Comparison of ENCODE assay signal across 8 mouse cellular contexts in the genomic region with DNA sequence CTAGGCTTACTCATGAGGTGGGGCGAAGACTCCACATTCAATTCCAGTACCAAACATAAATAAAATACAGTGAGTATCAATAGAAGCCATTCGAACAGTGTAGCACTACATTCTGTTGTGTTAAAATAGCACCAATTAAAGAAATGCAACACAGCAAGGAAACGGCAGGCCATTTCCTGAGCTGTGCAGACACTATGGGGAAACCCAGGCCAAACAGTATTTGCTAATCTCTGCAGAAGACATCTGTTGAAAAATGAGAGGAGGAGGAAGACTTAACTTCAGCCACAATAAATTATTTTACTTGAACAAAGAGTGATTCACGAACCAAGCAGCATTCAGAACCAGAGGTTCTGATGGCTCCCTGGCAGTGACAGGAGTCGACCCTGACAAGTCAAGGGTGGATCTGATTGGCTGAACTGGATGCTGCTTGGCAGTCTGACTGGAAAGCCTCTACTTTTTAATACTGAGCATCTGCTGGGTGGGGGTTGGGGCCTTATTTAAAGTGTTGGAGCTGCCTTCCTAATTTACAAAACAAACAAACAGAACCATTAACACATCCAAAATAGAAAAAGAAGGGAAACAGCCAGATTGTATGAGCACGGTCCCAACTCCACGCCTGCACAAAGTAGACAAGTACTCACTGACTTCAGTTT.
DNase-seq lines count a peak whose midpoint lies in the region; ATAC-seq and TF ChIP-seq lines count a peak whose summit lies in the region.

No protein-coding gene starts in this region.

- WGBS in hindbrain, embryonic 13.5 days: 61% methylated on average over 7 of the region's 7 CpGs
- WGBS in hindbrain, embryonic 11.5 days: 67% methylated on average over 7 of the region's 7 CpGs
- 33% methylated on average over 7 of the region's 7 CpGs for WGBS in bone marrow, adult 2 months

- TF ChIP-seq CTCF in bone marrow, adult 2 months (IDR thresholded peaks at IDR 0.05; ENCODE audit: control insufficient read depth, insufficient read depth, low read length): no peak

- no peaks in the 10 kb centered on the region for H3K9me3 ChIP-seq in hindbrain, embryonic 13.5 days
- H3K9me3 ChIP-seq in hindbrain, embryonic 11.5 days (ENCODE audit: control insufficient read depth, low read length): no peaks in the 10 kb centered on the region

- no peak for DNase-seq in hindbrain, embryonic 11.5 days (ENCODE audit: low spot score)
- DNase-seq in CD4-positive, CD25-positive, alpha-beta regulatory T cell, adult 2 months (ENCODE audit: low read depth, low spot score): peak; percentile 35
- DNase-seq in kidney, postnatal 4 days: peak; percentile 58 to 65
- no peak for DNase-seq in ovary, postnatal 14 days (ENCODE audit: low spot score)
- no peak for DNase-seq in ovary, postnatal 10 days (ENCODE audit: low spot score)
- no peak for DNase-seq in MN1 (ENCODE audit: low spot score)

- 0 out of 2 replicates have a peak overlapping the region, but pooled peaks have one; percentile 2 for H3K27ac ChIP-seq in hindbrain, embryonic 13.5 days
- no peak overlapping the region for H3K27ac ChIP-seq in hindbrain, embryonic 11.5 days (ENCODE audit: low read depth, low read length)
- peak overlapping the region; percentile 74 for H3K27ac ChIP-seq in bone marrow, adult 2 months (ENCODE audit: control insufficient read depth, insufficient read depth, low read depth, low read length, poor library complexity)

- H3K27me3 ChIP-seq in hindbrain, embryonic 13.5 days: no peaks in the 10 kb centered on the region
- no peaks in the 10 kb centered on the region for H3K27me3 ChIP-seq in hindbrain, embryonic 11.5 days (ENCODE audit: control insufficient read depth, insufficient read depth, low read length)

- H3K36me3 ChIP-seq in hindbrain, embryonic 13.5 days: no peaks in the 10 kb centered on the region
- H3K36me3 ChIP-seq in hindbrain, embryonic 11.5 days (ENCODE audit: control insufficient read depth, insufficient read depth, low read length): no peaks in the 10 kb centered on the region

- no peak for ATAC-seq in hindbrain, embryonic 13.5 days (ENCODE audit: low FRiP score)
- no peak for ATAC-seq in hindbrain, embryonic 11.5 days (ENCODE audit: low FRiP score)

- H3K4me2 ChIP-seq in hindbrain, embryonic 13.5 days: no peak overlapping the region
- no peak overlapping the region for H3K4me2 ChIP-seq in hindbrain, embryonic 11.5 days (replicated peaks; ENCODE audit: low read depth, low read length)

- H3K9ac ChIP-seq in hindbrain, embryonic 13.5 days: no peak overlapping the region
- no peak overlapping the region for H3K9ac ChIP-seq in hindbrain, embryonic 11.5 days (ENCODE audit: low read depth, low read length)

- no peak overlapping the region for H3K4me3 ChIP-seq in hindbrain, embryonic 13.5 days
- H3K4me3 ChIP-seq in hindbrain, embryonic 11.5 days (ENCODE audit: low read depth, low read length): no peak overlapping the region
- no peak overlapping the region for H3K4me3 ChIP-seq in bone marrow, adult 2 months (replicated peaks; ENCODE audit: control insufficient read depth, low read depth, low read length)

- peaks cover 25% of the 10 kb centered on the region for H3K4me1 ChIP-seq in hindbrain, embryonic 13.5 days (replicated peaks)
- no peaks in the 10 kb centered on the region for H3K4me1 ChIP-seq in hindbrain, embryonic 11.5 days (replicated peaks; ENCODE audit: control insufficient read depth, insufficient read depth, low read length)
- H3K4me1 ChIP-seq in bone marrow, adult 2 months (ENCODE audit: control insufficient read depth, insufficient read depth, low read length): peaks cover 4% of the 10 kb centered on the region

- no peak for TF ChIP-seq POLR2A in bone marrow, adult 2 months (IDR thresholded peaks at IDR 0.05; ENCODE audit: borderline replicate concordance, control insufficient read depth, low read depth, low read length)

Comparison
In these comparisons a context has a peak if more than half of its experiments do, and no peak if none do; other contexts are left out.
1. DNase-seq: peak in CD4-positive, CD25-positive, alpha-beta regulatory T cell, adult 2 months (single experiment) and kidney, postnatal 4 days (2 of 2); none in hindbrain, embryonic 11.5 days (single experiment), ovary, postnatal 14 days (single experiment), ovary, postnatal 10 days (single experiment) and MN1 (single experiment).